ENCODE assay signal across 20 mouse cellular contexts in genomic region chr3:58503720-58504333, GRCm38 (mm10). TPM values are rescaled to one million over a fixed set of nuclear protein-coding genes. Genes with fewer than 3 reads are reported as not detected.
DNase-seq lines count a peak whose midpoint lies in the region; ATAC-seq and TF ChIP-seq lines count a peak whose summit lies in the region.
"Had no signal": no experiment of that assay in that cellular context is flagged by ENCODE, and none has a peak within 500 bp of the region (broad histone marks: within the 10 kb centered on the region; RNA-seq: fewer than 3 reads in every experiment).

No protein-coding gene starts in this region.

- no peaks in the 10 kb centered on the region for H3K9me3 ChIP-seq in kidney, postnatal 0 days (replicated peaks; ENCODE audit: low read length)
- no peaks in the 10 kb centered on the region for H3K9me3 ChIP-seq in MEL (replicated peaks; ENCODE audit: insufficient read depth, low read length)
- H3K9me3 ChIP-seq in neural tube, embryonic 15.5 days (replicated peaks) = no peaks in the 10 kb centered on the region
- H3K9me3 ChIP-seq: forebrain, embryonic 10.5 days; hindbrain, embryonic 12.5 days; limb, embryonic 12.5 days; liver, embryonic 13.5 days; stomach, embryonic 15.5 days had no signal

- no peak for ATAC-seq in kidney, postnatal 0 days (replicated peaks; ENCODE audit: low FRiP score, low read depth)
- no peak for ATAC-seq in cerebellum, adult (ENCODE audit: insufficient number of reproducible peaks, low FRiP score, low TSS enrichment)
- ATAC-seq in neural tube, embryonic 15.5 days (ENCODE audit: low FRiP score) = no peak
- ATAC-seq: inflammation-experienced regulatory T-cells, adult 6 months had no signal

- TF ChIP-seq RAD21 in MEL (IDR thresholded peaks at IDR 0.05; ENCODE audit: low read depth, low read length) = peak; percentile 79

- no peak overlapping the region for H3K4me3 ChIP-seq in kidney, postnatal 0 days (replicated peaks; ENCODE audit: low read depth, low read length)
- H3K4me3 ChIP-seq in MEL (ENCODE audit: control insufficient read depth in 1 of 2, insufficient read depth in 1 of 2, low read depth in 2 of 2, low read length in 2 of 2) = no peak overlapping the region
- no peak overlapping the region for H3K4me3 ChIP-seq in neural tube, embryonic 15.5 days (replicated peaks)
- H3K4me3 ChIP-seq: forebrain, embryonic 10.5 days; hindbrain, embryonic 12.5 days; limb, embryonic 12.5 days; liver, embryonic 13.5 days; stomach, embryonic 15.5 days had no signal

- no peaks in the 10 kb centered on the region for H3K4me1 ChIP-seq in kidney, postnatal 0 days (replicated peaks; ENCODE audit: insufficient read depth, low read length)
- H3K4me1 ChIP-seq in MEL (ENCODE audit: control insufficient read depth in 1 of 2, insufficient read depth in 2 of 2, low read length in 2 of 2) = peaks cover 7 to 9% of the 10 kb centered on the region in 2 experiments
- no peaks in the 10 kb centered on the region for H3K4me1 ChIP-seq in neural tube, embryonic 15.5 days
- H3K4me1 ChIP-seq: forebrain, embryonic 10.5 days; hindbrain, embryonic 12.5 days; limb, embryonic 12.5 days; stomach, embryonic 15.5 days had no signal

- no peak overlapping the region for H3K9ac ChIP-seq in kidney, postnatal 0 days (ENCODE audit: low read depth, low read length)
- peak overlapping the region; percentile 34 for H3K9ac ChIP-seq in MEL (ENCODE audit: control insufficient read depth, low read depth, low read length, poor library complexity, severe bottlenecking)
- no peak overlapping the region for H3K9ac ChIP-seq in neural tube, embryonic 15.5 days (replicated peaks)
- H3K9ac ChIP-seq: hindbrain, embryonic 12.5 days; limb, embryonic 12.5 days; liver, embryonic 13.5 days; stomach, embryonic 15.5 days had no signal

- 60% methylated on average over 3 of the region's 3 CpGs for WGBS in kidney, postnatal 0 days
- 54% methylated on average over 3 of the region's 3 CpGs for WGBS in neural tube, embryonic 15.5 days

- no peak overlapping the region for H3K4me2 ChIP-seq in kidney, postnatal 0 days (ENCODE audit: low read length)
- no peak overlapping the region for H3K4me2 ChIP-seq in neural tube, embryonic 15.5 days
- H3K4me2 ChIP-seq: hindbrain, embryonic 12.5 days; limb, embryonic 12.5 days; liver, embryonic 13.5 days; stomach, embryonic 15.5 days had no signal

- no peaks in the 10 kb centered on the region for H3K27me3 ChIP-seq in kidney, postnatal 0 days (ENCODE audit: insufficient read depth, low read length)
- H3K27me3 ChIP-seq in MEL (ENCODE audit: control insufficient read depth in 1 of 2, insufficient read depth in 2 of 2, low read length in 2 of 2) = no peaks in the 10 kb centered on the region
- no peaks in the 10 kb centered on the region for H3K27me3 ChIP-seq in neural tube, embryonic 15.5 days (replicated peaks)
- H3K27me3 ChIP-seq: hindbrain, embryonic 12.5 days; limb, embryonic 12.5 days; liver, embryonic 13.5 days; stomach, embryonic 15.5 days had no signal

- no peaks in the 10 kb centered on the region for H3K36me3 ChIP-seq in kidney, postnatal 0 days (ENCODE audit: insufficient read depth, low read length)
- H3K36me3 ChIP-seq in MEL (ENCODE audit: control insufficient read depth in 1 of 2, insufficient read depth in 2 of 2, low read length in 2 of 2) = peaks cover 0 to 20% of the 10 kb centered on the region in 2 experiments; a peak in 2 of 4 replicates
- H3K36me3 ChIP-seq in neural tube, embryonic 15.5 days = no peaks in the 10 kb centered on the region
- H3K36me3 ChIP-seq: forebrain, embryonic 10.5 days; hindbrain, embryonic 12.5 days; limb, embryonic 12.5 days; liver, embryonic 13.5 days; stomach, embryonic 15.5 days had no signal

- no peak for TF ChIP-seq POLR2A in MEL (IDR thresholded peaks at IDR 0.05; ENCODE audit: control insufficient read depth in 1 of 2, insufficient read depth in 1 of 2, low read depth in 1 of 2, low read length in 2 of 2, poor library complexity in 1 of 2)

- no peak overlapping the region for H3K27ac ChIP-seq in kidney, postnatal 0 days
- H3K27ac ChIP-seq in MEL (ENCODE audit: control insufficient read depth, low read depth, low read length) = peak overlapping the region; percentile 65
- no peak overlapping the region for H3K27ac ChIP-seq in neural tube, embryonic 15.5 days (replicated peaks)
- H3K27ac ChIP-seq: forebrain, embryonic 10.5 days; hindbrain, embryonic 12.5 days; limb, embryonic 12.5 days; liver, embryonic 13.5 days; stomach, embryonic 15.5 days had no signal

- H3K79me2 ChIP-seq in MEL (ENCODE audit: control insufficient read depth, insufficient read depth, low read length, poor library complexity) = no peaks in the 10 kb centered on the region

- DNase-seq in kidney, postnatal 0 days (ENCODE audit: low spot score) = no peak
- no peak for DNase-seq in kidney, adult 9 months
- DNase-seq in A20 (ENCODE audit: low read depth, low spot score) = peak; percentile 54
- peak; percentile 28 for DNase-seq in CD4-positive, CD25-positive, alpha-beta regulatory T cell, adult 2 months (ENCODE audit: low read depth, low spot score)
- peak; percentile 67 for DNase-seq in MEL (ENCODE audit: low read depth, low spot score)
- DNase-seq in urinary bladder, postnatal 4 days (ENCODE audit: low spot score in 2 of 2) = no peak
- DNase-seq: adrenal gland, postnatal 25 days; cerebellum, adult 8-10 months; gastrocnemius, postnatal 14 days; heart, postnatal 10 days; liver, embryonic 13.5 days; right cerebral cortex, adult 18-20 months; thymus, adult 2 months had no signal

- peak; percentile 22; the same call in 1 of the 2 replicates for TF ChIP-seq CTCF in kidney, postnatal 0 days (IDR thresholded peaks at IDR 0.05; ENCODE audit: low read depth)
- peak in 1 of 3 experiments; percentile 62; a peak in 2 of 6 replicates for TF ChIP-seq CTCF in MEL (IDR thresholded peaks at IDR 0.05 in 2 of 3, conservative IDR thresholded peaks at IDR 0.05 in 1 of 3; ENCODE audit: control insufficient read depth in 1 of 3, insufficient read depth in 1 of 3, low read depth in 2 of 3, low read length in 3 of 3, poor library complexity in 1 of 3, severe bottlenecking in 1 of 3)

- TF ChIP-seq EP300 in MEL (IDR thresholded peaks at IDR 0.05; ENCODE audit: low read depth in 1 of 2, low read length in 2 of 2) = peak; percentile 39 to 48; a peak in 3 of 4 replicates

TF ChIP-seq in MEL, 35 proteins besides CTCF, POLR2A, EP300 and RAD21 (continues in another document):
- TF ChIP-seq MXI1 (IDR thresholded peaks at IDR 0.05; ENCODE audit: low read depth, low read length) (peak; percentile 92), JUND (IDR thresholded peaks at IDR 0.05; ENCODE audit: low read depth, low read length) (no peak), NRF1 (IDR thresholded peaks at IDR 0.05; ENCODE audit: insufficient read depth, low read depth, low read length, poor library complexity, severe bottlenecking) (no peak), ZKSCAN1 (IDR thresholded peaks at IDR 0.05; ENCODE audit: low read depth, low read length) (no peak), MAFK (IDR thresholded peaks at IDR 0.05; ENCODE audit: borderline replicate concordance, low read depth, low read length) (no peak), ETS1 (IDR thresholded peaks at IDR 0.05; ENCODE audit: low read depth, low read length) (peak; percentile 57), MAX (IDR thresholded peaks at IDR 0.05; ENCODE audit: low read length) (peak; percentile 92), ELF1 (IDR thresholded peaks at IDR 0.05; ENCODE audit: low read depth, low read length) (no peak), TBP (IDR thresholded peaks at IDR 0.05; ENCODE audit: low read depth, low read length) (no peak), MYC (IDR thresholded peaks at IDR 0.05; ENCODE audit: low read depth, low read length) (peak; percentile 98), UBTF (IDR thresholded peaks at IDR 0.05; ENCODE audit: borderline replicate concordance, insufficient read depth, low read depth, low read length) (no peak), CHD1 (IDR thresholded peaks at IDR 0.05; ENCODE audit: low read depth, low read length) (no peak), SIN3A (IDR thresholded peaks at IDR 0.05; ENCODE audit: low read length) (peak; percentile 61), POLR2AphosphoS5 (IDR thresholded peaks at IDR 0.05; ENCODE audit: borderline replicate concordance, low read depth, low read length) (no peak), CHD2 (IDR thresholded peaks at IDR 0.05; ENCODE audit: low read length) (no peak), SMC3 (IDR thresholded peaks at IDR 0.05; ENCODE audit: low read depth, low read length) (peak; percentile 47), TAL1 (IDR thresholded peaks at IDR 0.05; ENCODE audit: low read length) (peak; percentile 57), MYB (IDR thresholded peaks at IDR 0.05; ENCODE audit: low read depth, low read length) (no peak), BHLHE40 (IDR thresholded peaks at IDR 0.05; ENCODE audit: borderline replicate concordance, low read depth, low read length) (0 out of 2 replicates have a peak, but pooled peaks have one; percentile 18), USF2 (IDR thresholded peaks at IDR 0.05; ENCODE audit: borderline replicate concordance in 1 of 2, insufficient read depth in 1 of 2, low read depth in 1 of 2, low read length in 2 of 2) (no peak), NELFE (IDR thresholded peaks at IDR 0.05; ENCODE audit: low read depth, low read length) (no peak), ZMIZ1 (IDR thresholded peaks at IDR 0.05; ENCODE audit: low read depth, low read length) (no peak), HCFC1 (IDR thresholded peaks at IDR 0.05; ENCODE audit: low read depth, low read length) (no peak), USF1 (IDR thresholded peaks at IDR 0.05; ENCODE audit: low read depth, low read length) (peak; percentile 69), RCOR1 (IDR thresholded peaks at IDR 0.05; ENCODE audit: low read depth, low read length) (0 out of 2 replicates have a peak, but pooled peaks have one; percentile 20), GATA1 (IDR thresholded peaks at IDR 0.05; ENCODE audit: low read depth, low read length) (peak; percentile 60; the same call in 1 of the 2 replicates)

RNA-seq across cellular contexts. Expression of gene Eif2a, which starts 21.8 kb away (rescaled TPM):
- 51.5 and 55.8 TPM in 2 replicates for polyA plus RNA-seq in kidney, postnatal 0 days (2015; fragmentation: Nextera tagmentation; extraction: Ambion mirVana)
- total RNA-seq in MEL (2012; rRNA removed) = 70.2 and 79.5 TPM in 2 replicates
- 100 to 1,000 TPM in 1 of 2 experiments, 10 to 100 TPM in 1; 67.3 to 192 TPM for polyA plus RNA-seq in MEL (2012; ENCODE audit: insufficient read depth in 1 of 2, insufficient read length in 2 of 2, low read depth in 1 of 2, low replicate concordance in 2 of 2, missing spikeins in 1 of 2)
- polyA plus RNA-seq in neural tube, embryonic 15.5 days (2015; fragmentation: Nextera tagmentation; extraction: Ambion mirVana) = 34.3 and 41.8 TPM in 2 replicates

RNA-seq across cellular contexts. Expression of gene Serp1, which starts 21.9 kb away (rescaled TPM):
- 142 and 159 TPM in 2 replicates for polyA plus RNA-seq in kidney, postnatal 0 days (2015; fragmentation: Nextera tagmentation; extraction: Ambion mirVana)
- 78.7 and 96.3 TPM in 2 replicates for total RNA-seq in MEL (2012; rRNA removed)
- polyA plus RNA-seq in MEL (2012; ENCODE audit: insufficient read depth in 1 of 2, insufficient read length in 2 of 2, low read depth in 1 of 2, low replicate concordance in 2 of 2, missing spikeins in 1 of 2) = 10 to 100 TPM; 80.5 to 83.8 TPM
- polyA plus RNA-seq in neural tube, embryonic 15.5 days (2015; fragmentation: Nextera tagmentation; extraction: Ambion mirVana) = 57.8 and 77.5 TPM in 2 replicates

Comparison
In these comparisons a context has a peak if more than half of its experiments do, and no peak if none do; other contexts are left out.
1. DNase-seq: peak in A20 (single experiment), CD4-positive, CD25-positive, alpha-beta regulatory T cell, adult 2 months (single experiment) and MEL (single experiment); none in kidney, postnatal 0 days (single experiment), kidney, adult 9 months (single experiment) and urinary bladder, postnatal 4 days (0 of 2).